Mouse (Mus musculus) liver, embryonic 15.5 days (tissue): ENCODE measurements around the gene Tfrc. TPM values are rescaled to one million over a fixed set of nuclear protein-coding genes. Genes with fewer than 3 reads are reported as not detected.

Source experiments
- ATAC-seq: fragments of 200-750 bp; cut with Nextera tagmentation; 2 replicates; pipeline ENCODE4 v1.8.0; 2017; ENCODE audit warnings: moderate number of reproducible peaks, mild to moderate bottlenecking, moderate library complexity; ENCODE audit not compliant: insufficient read depth
- H3K27ac ChIP-seq: fragments of 300-500 bp; sonication (generic); replicated peaks from 2 replicates; pipeline ENCODE4 v1.5.1; 2015; ENCODE audit warnings: mild to moderate bottlenecking, inconsistent platforms
- H3K27me3 ChIP-seq: fragments of 300-500 bp; sonication (generic); 2 replicates; pipeline ENCODE4 v1.6.1; 2015; ENCODE audit warnings: mild to moderate bottlenecking, inconsistent platforms
- H3K36me3 ChIP-seq: fragments of 300-500 bp; sonication (generic); replicated peaks from 2 replicates; pipeline ENCODE4 v1.6.1; 2015; ENCODE audit warnings: moderate library complexity, mild to moderate bottlenecking, inconsistent platforms
- H3K4me1 ChIP-seq: fragments of 300-500 bp; sonication (generic); replicated peaks from 2 replicates; pipeline ENCODE4 v1.6.1; 2015; ENCODE audit warnings: inconsistent platforms
- H3K4me2 ChIP-seq: fragments of 300-500 bp; sonication (generic); 2 replicates; pipeline ENCODE4 v1.6.1; 2015; ENCODE audit warnings: moderate library complexity, mild to moderate bottlenecking, inconsistent platforms
- H3K4me3 ChIP-seq: fragments of 300-500 bp; sonication (generic); replicated peaks from 2 replicates; pipeline ENCODE4 v1.5.1; 2015; ENCODE audit warnings: mild to moderate bottlenecking, inconsistent platforms
- H3K9ac ChIP-seq: fragments of 300-500 bp; sonication (generic); 2 replicates; pipeline ENCODE4 v1.6.1; 2015; ENCODE audit warnings: moderate library complexity, mild to moderate bottlenecking, inconsistent platforms
- H3K9me3 ChIP-seq: fragments of 300-500 bp; sonication (generic); replicated peaks from 2 replicates; pipeline ENCODE4 v1.6.1; 2016; ENCODE audit warnings: inconsistent platforms
- WGBS: fragments of 180-500 bp; shearing (Covaris S2); methylation state at CpG from one replicate; pipeline ENCODE4 v1.1.7; 2015; ENCODE audit warnings: mixed read lengths; ENCODE audit not compliant: insufficient replicate concordance; 5-methylcytosine and 5-hydroxymethylcytosine counted together
- polyA plus RNA-seq: library from polyadenylated mRNA; unstranded; fragments of >200 nt; fragmentation: Nextera tagmentation; extraction: Ambion mirVana; gene quantifications from 2 replicates; pipeline ENCODE4 v1.2.1, GENCODE M21; 2015

Gene Tfrc
- polyA plus RNA-seq, 1 experiment from 2014 or later = 299 TPM

DNA sequence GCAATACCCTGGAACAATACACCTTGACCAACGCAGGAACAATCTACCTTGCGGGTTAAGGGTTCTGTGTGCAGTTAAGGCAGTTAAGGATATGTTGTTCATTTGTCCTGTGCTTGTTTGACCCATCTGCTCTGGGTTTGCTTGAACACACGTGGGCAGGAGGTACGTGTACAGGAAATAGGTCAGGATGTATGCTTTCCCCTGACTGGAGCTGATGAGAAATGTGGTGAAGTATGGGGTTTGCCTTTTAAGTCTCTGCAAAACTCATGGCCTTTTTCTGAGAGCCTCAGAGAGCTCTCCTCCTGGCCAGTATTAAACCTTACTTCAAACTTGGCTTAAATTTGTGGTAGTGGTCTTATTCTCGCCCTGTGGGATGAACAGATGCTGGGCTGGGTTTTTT is 14.8 kb upstream of the Tfrc start:
- Histone ChIP-seq H3K4me3 (no peak overlapping the region), H3K4me2 (no peak overlapping the region), H3K9me3 (no peaks in the 10 kb centered on the region), H3K36me3 (no peaks in the 10 kb centered on the region), H3K27ac (no peak overlapping the region), H3K9ac (no peak overlapping the region), H3K4me1 (peaks cover 26% of the 10 kb centered on the region), H3K27me3 (peaks cover 23% of the 10 kb centered on the region)
- WGBS = 46% methylated on average over 5 of the region's 5 CpGs
- no peak for ATAC-seq

DNA sequence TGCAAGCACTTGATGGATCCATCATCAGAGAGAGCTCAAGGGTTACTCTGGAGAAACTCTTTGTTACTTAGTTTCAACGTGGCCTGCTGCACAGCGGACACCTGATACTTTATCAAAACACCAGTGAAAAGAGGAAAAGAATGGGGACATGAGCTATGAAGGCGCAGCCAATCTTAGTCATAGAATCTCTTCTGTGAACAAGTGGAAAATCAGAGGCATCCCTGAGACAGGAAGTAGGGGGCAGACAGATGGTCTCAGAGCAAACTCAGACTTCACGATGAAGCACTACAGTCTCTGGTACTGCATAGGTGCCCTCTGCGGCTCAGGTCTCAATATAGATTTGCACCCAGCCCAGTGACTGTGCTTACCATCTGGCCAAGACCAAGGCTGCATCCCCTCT is 14.0 kb upstream of the Tfrc start:
- Histone ChIP-seq H3K4me3 (no peak overlapping the region), H3K27me3 (peaks cover 20% of the 10 kb centered on the region), H3K9me3 (no peaks in the 10 kb centered on the region), H3K36me3 (no peaks in the 10 kb centered on the region), H3K4me2 (no peak overlapping the region), H3K27ac (no peak overlapping the region), H3K4me1 (peaks cover 29% of the 10 kb centered on the region), H3K9ac (no peak overlapping the region)
- 61% methylated on average over 5 of the region's 5 CpGs for WGBS
- no peak for ATAC-seq

DNA sequence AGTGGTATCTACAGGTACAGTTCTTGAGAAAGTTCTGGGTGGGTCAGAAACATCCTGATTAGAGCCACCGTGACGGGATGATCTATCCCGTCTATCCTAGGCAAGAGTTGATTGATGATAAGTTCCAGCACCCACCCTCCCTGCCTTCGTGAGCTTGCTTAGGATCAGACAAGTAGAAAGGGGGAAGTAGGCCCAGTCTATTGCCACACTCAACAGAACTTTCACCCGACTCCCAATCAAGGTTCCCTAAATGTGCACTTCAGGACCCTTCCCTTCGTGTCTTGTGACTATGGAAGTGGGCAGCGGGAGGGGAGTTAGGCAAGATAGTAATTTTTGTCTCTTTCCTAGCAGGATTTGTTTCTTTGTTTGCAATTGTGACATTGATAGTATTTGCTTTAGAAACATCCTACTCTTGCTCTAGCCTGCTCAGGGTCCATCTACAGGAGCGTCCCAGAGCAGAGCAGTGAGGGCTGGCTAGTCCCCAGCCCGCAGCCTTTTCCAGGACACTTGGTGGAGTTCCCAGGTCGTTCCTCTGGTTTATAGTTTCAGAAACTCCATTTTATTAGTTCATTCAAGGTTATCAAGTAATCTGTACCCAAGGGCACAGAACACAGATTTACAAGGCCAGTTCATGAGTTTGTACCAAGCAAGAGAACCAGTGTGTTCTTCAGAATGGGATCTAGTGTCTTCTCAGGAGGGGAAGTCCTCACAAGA is 13.4 kb upstream of the Tfrc start:
- 43% methylated on average over 10 of the region's 10 CpGs for WGBS
- no peak for ATAC-seq

DNA sequence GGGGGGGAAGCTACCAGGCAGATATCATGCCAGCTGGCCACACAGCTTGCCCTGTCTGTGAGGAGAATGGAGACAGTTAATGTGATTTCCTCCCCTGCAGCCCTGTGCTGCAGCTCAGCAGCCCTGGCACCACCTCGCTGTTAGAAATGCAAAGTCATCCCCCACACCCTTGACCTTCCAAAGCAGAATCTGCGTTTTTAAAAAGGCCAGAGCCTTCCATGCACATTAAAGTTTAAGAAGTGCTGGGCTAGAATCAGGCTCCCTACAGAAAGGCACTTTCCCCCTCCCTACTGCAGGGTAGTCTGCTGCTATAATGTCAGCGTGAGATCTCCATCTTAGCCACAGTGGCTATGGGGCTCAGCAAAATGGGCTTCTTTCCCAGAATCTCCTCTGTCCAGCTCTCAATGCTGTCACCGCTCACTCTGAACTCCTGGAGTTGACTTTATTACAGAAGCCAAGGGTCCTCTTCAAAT is 10.8 kb upstream of the Tfrc start:
- H3K4me2 ChIP-seq = peak overlapping the region; percentile 48
- H3K4me1 ChIP-seq = peaks cover 29% of the 10 kb centered on the region
- ATAC-seq = peak; percentile 85
- H3K4me3 ChIP-seq = 0 out of 2 replicates have a peak overlapping the region, but pooled peaks have one; percentile 1
- no peaks in the 10 kb centered on the region for H3K9me3 ChIP-seq
- WGBS = 28% methylated on average over 4 of the region's 4 CpGs
- peaks cover 17% of the 10 kb centered on the region for H3K27me3 ChIP-seq
- peak overlapping the region; percentile 29; the same call in 1 of the 2 replicates for H3K9ac ChIP-seq
- H3K27ac ChIP-seq = peak overlapping the region; percentile 83
- H3K36me3 ChIP-seq = no peaks in the 10 kb centered on the region

More for the DNA sequence above, 13.4 kb upstream of the Tfrc start:
- H3K27ac ChIP-seq = 0 out of 2 replicates have a peak overlapping the region, but pooled peaks have one; percentile 3
- H3K9me3 ChIP-seq = no peaks in the 10 kb centered on the region
- H3K9ac ChIP-seq = no peak overlapping the region
- H3K4me1 ChIP-seq = peaks cover 29% of the 10 kb centered on the region
- H3K36me3 ChIP-seq = no peaks in the 10 kb centered on the region
- no peak overlapping the region for H3K4me2 ChIP-seq
- peaks cover 17% of the 10 kb centered on the region for H3K27me3 ChIP-seq
- no peak overlapping the region for H3K4me3 ChIP-seq

DNA sequence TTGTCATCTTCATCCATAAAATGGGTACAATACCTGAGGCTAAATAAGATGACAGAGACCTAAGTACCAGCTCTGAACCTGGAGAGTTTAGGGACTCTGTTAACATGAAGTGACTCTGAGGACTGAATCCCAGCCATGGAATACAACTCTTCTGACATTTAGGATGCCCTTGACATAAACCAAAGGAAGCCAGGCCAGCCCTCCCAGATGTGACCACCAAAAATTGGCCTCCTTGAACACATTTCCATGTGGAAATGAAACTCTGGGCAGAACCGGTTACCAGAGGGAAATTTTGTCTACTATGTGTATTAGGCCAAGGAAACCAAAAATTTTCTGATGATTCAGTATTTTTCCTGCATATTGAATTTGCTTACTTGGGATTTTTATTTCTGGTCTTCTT is 9.6 kb upstream of the Tfrc start:
- no peak overlapping the region for H3K4me2 ChIP-seq
- no peak overlapping the region for H3K4me3 ChIP-seq
- peaks cover 10% of the 10 kb centered on the region for H3K27me3 ChIP-seq
- H3K4me1 ChIP-seq = peaks cover 24% of the 10 kb centered on the region
- H3K27ac ChIP-seq = 0 out of 2 replicates have a peak overlapping the region, but pooled peaks have one; percentile 42
- WGBS = 79% methylated on average over 1 of the region's 1 CpGs
- H3K9ac ChIP-seq = no peak overlapping the region
- H3K36me3 ChIP-seq = no peaks in the 10 kb centered on the region
- no peak for ATAC-seq
- no peaks in the 10 kb centered on the region for H3K9me3 ChIP-seq

DNA sequence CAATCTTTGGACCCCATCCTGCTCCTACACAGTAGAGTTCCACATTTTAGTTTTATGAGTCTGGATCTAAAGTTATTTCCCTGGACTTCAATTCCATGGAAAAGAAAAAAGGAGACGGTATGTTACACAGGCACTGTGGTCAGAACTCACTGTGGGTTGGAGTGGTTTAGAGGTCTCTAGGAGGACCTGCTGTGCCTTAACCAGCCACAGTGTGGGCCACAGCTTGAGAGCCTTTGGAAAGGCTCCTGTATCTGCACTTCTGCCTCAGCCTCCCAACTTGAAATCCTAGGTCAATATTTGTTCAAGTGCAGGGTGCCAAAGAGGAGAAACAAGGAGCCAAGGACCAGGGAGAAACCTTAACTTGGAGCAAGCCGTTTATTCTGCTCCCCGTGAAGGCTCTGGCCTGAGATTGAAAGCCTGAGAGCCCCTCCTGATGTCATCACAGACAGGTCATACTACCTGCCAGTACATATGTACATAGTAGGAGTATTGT is 6.5 kb upstream of the Tfrc start:
- no peak overlapping the region for H3K27ac ChIP-seq
- no peaks in the 10 kb centered on the region for H3K27me3 ChIP-seq
- H3K9me3 ChIP-seq = no peaks in the 10 kb centered on the region
- H3K4me1 ChIP-seq = peaks cover 21% of the 10 kb centered on the region
- no peak overlapping the region for H3K4me2 ChIP-seq
- H3K9ac ChIP-seq = no peak overlapping the region
- no peaks in the 10 kb centered on the region for H3K36me3 ChIP-seq
- ATAC-seq = no peak
- WGBS = 81% methylated on average over 3 of the region's 3 CpGs
- no peak overlapping the region for H3K4me3 ChIP-seq

DNA sequence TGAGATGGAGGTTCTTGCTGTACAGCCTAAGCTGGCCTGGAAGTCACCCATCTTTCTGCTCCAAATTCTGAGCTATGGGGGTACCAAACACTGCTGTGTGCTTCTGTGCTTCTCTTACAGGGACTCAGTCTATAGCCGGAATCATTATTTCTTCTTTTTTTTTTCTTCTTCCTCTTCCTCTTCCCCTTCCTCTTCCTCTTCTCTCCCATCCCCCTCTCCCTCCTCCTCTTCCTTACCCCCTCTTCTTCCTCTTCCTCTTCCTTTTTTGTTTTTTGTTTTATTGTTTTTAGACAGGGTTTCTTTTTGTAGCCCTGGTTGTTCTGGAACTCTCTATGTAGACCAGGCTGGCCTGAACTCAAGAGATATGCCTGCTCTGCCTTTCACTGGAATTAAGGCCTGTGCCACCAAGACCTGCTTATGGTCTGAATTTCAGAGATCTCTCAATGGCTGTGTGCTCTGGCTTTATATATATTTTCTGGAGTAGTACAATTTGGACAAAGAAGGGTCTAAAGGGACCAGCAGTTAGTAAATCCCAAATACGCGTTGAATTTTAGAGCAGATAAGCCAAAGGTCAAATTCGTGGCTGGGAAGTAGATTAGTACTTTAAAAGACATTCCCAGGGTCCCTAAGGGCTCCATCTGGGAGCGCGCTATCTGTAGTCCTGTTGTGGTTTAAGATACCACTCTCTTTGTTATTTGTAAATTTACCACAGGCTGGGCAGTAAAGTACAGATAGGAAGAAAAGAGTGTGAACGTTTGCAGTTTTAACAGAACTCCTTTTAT is 967 bp upstream of the Tfrc start:
- 27% methylated on average over 7 of the region's 7 CpGs for WGBS
- Histone ChIP-seq H3K27me3 (no peaks in the 10 kb centered on the region), H3K36me3 (peaks cover 8% of the 10 kb centered on the region), H3K9me3 (no peaks in the 10 kb centered on the region), H3K9ac (peak overlapping the region; percentile 46), H3K4me3 (peak overlapping the region; percentile 74), H3K4me2 (peak overlapping the region; percentile 79), H3K4me1 (peaks cover 19% of the 10 kb centered on the region), H3K27ac (peak overlapping the region; percentile 94)
- ATAC-seq = no peak

DNA sequence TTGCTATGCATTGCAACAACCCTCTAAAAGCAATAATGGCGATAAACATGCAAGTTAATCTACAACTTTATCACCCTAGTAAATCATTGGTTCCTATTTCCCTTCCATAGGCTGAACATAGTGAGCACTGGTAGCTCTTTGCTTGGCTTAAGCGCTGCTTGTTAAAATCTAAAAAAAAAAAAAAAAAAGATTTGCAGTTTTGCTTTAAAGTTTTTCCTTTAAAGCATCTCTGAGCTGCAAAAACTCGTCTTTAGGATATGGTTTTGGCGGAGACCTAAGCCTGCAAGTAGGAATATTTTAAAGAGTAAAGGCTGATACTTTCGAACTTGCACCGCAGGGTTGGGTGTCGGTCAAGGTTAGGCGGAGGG is 392 bp upstream of the Tfrc start:
- Histone ChIP-seq H3K4me2 (peak overlapping the region; percentile 79), H3K36me3 (peaks cover 14% of the 10 kb centered on the region), H3K27ac (peak overlapping the region; percentile 94), H3K9me3 (no peaks in the 10 kb centered on the region), H3K27me3 (no peaks in the 10 kb centered on the region), H3K9ac (peak overlapping the region; percentile 46), H3K4me1 (peaks cover 25% of the 10 kb centered on the region), H3K4me3 (peak overlapping the region; percentile 74)
- no peak for ATAC-seq
- WGBS = 2% methylated on average over 8 of the region's 8 CpGs

DNA sequence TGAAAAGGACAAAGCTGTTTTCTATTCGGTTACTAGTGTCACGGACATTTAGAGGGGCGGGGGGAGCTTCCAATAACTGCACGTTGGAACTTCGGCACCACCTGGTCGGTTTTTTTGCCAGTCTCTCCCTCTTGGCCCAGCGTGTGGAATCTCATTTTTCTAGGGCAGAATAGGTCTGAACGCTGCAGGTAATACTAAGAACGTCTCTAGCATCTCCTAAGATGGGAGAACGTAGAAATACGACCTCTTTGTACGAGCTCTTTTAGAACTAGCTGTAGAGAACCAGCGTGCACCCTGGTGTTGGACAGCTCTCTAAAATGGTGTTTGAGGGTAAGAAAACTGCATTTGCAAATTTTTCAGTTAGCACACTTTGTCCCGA is 670 bp downstream of the Tfrc start:
- peaks cover 35% of the 10 kb centered on the region for H3K4me1 ChIP-seq
- peak overlapping the region; percentile 74 for H3K4me3 ChIP-seq
- no peaks in the 10 kb centered on the region for H3K9me3 ChIP-seq
- under 1% methylated on average over 14 of the region's 14 CpGs for WGBS
- H3K4me2 ChIP-seq = peak overlapping the region; percentile 79
- H3K36me3 ChIP-seq = peaks cover 24% of the 10 kb centered on the region
- ATAC-seq = no peak
- H3K9ac ChIP-seq = peak overlapping the region; percentile 85
- peak overlapping the region; percentile 94 for H3K27ac ChIP-seq
- no peaks in the 10 kb centered on the region for H3K27me3 ChIP-seq

DNA sequence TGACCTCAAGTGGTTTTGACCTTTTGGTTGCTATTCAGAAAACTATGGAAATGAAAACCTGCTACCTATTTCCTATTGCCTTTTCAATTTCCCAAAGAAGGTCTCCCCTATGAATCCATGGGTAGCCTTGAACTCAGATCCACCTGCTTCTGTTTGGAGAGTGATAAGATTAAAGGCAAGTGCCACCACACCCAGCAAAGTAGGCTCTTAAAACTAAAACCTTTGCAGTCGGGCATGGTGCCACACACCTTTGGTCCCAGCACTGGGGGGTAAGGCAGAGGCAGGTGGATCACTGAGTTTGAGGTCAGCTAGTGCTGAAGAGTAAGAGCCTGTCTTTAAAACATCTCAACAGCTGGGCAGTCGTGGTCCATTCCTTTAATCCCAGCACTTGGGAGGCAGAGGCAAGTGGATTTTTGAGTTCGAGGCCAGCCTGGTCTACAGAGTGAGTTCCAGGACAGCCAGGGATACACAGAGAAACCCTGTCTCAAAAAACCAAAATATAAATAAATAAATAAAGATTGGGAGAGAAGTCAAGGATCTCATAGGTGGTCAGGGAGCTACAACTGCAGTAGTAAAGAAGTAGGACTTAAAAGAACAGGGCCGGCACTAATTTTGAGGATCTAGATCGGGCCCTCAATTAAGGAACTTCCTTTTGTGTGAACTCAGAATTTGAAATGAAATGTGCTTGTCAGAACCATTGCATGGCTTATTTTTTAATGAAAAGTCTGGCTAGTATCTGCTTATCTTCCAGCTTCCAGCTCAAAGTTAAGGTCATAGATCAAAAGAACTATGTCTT is 1.9 kb downstream of the Tfrc start:
- H3K36me3 ChIP-seq = peaks cover 37% of the 10 kb centered on the region
- ATAC-seq = peak; percentile 8; the same call in 1 of the 2 replicates
- 17% methylated on average over 5 of the region's 5 CpGs for WGBS
- H3K4me2 ChIP-seq = peak overlapping the region; percentile 79
- H3K9me3 ChIP-seq = no peaks in the 10 kb centered on the region
- H3K4me1 ChIP-seq = peaks cover 43% of the 10 kb centered on the region
- peak overlapping the region; percentile 85 for H3K9ac ChIP-seq
- no peaks in the 10 kb centered on the region for H3K27me3 ChIP-seq
- H3K4me3 ChIP-seq = peak overlapping the region; percentile 74
- peak overlapping the region; percentile 94 for H3K27ac ChIP-seq
